Mouse (Mus musculus) cerebellum, adult 18-20 months (tissue): ENCODE measurements around the gene Cyp4b1.
"Not testable (repeated sequence)": the region's sequence is repeated elsewhere in the genome, so short reads cannot be mapped to it uniquely, and the experiment has no call there.

Experiments
- DNase-seq, 2 experiments: peaks; one replicate each; pipeline ENCODE4 v3.0.0; 2021

Cyp4b1 gene

GRCm38 (mm10) chr4:115647580-115647979 lies at the start of gene Cyp4b1:
Cyp4b1 (minus strand) TSS chr4:115647723.
- DNase-seq: no peak

- no peak for DNase-seq
Observed at GRCm38 (mm10) chr4:115686299-115686698, 38.8 kb upstream of the Cyp4b1 start.

- DNase-seq: no peak
Observed at GRCm38 (mm10) chr4:115659190-115659589, 11.7 kb upstream of the Cyp4b1 start.

- no peak for DNase-seq
Observed at GRCm38 (mm10) chr4:115657867-115658249, 10.3 kb upstream of the Cyp4b1 start.

- DNase-seq: no peak
Observed at GRCm38 (mm10) chr4:115657104-115657866, 9.8 kb upstream of the Cyp4b1 start.

- DNase-seq: not testable (repeated sequence)
Observed at GRCm38 (mm10) chr4:115656535-115656922, 9.0 kb upstream of the Cyp4b1 start.

GRCm38 (mm10) chr4:115655841-115656534 lies 8.5 kb upstream of the Cyp4b1 start:
- DNase-seq: not testable (repeated sequence)

GRCm38 (mm10) chr4:115650866-115651265 lies 3.3 kb upstream of the Cyp4b1 start:
- no peak for DNase-seq

GRCm38 (mm10) chr4:115649344-115649743 lies 1.8 kb upstream of the Cyp4b1 start:
- DNase-seq: no peak

- no peak for DNase-seq
Observed at GRCm38 (mm10) chr4:115648752-115649151, 1.2 kb upstream of the Cyp4b1 start.

GRCm38 (mm10) chr4:115645371-115645770 lies 2.2 kb downstream of the Cyp4b1 start:
- no peak for DNase-seq

- DNase-seq: no peak
Observed at GRCm38 (mm10) chr4:115642967-115643754, 4.4 kb downstream of the Cyp4b1 start.

- not testable (repeated sequence) for DNase-seq
Observed at GRCm38 (mm10) chr4:115625560-115625959, 22.0 kb downstream of the Cyp4b1 start.

- DNase-seq: no peak
Observed at GRCm38 (mm10) chr4:115614005-115614404, 33.5 kb downstream of the Cyp4b1 start.

- DNase-seq: not testable (repeated sequence)
Observed at GRCm38 (mm10) chr4:115600611-115601010, 46.9 kb downstream of the Cyp4b1 start, which contains the start of gene Cyp4a32. Cyp4a32 (plus strand) TSS chr4:115600969.

GRCm38 (mm10) chr4:115596824-115597336 lies 50.6 kb downstream of the Cyp4b1 start:
- no peak for DNase-seq

- no peak for DNase-seq
Observed at GRCm38 (mm10) chr4:115596357-115596756, 51.2 kb downstream of the Cyp4b1 start.

GRCm38 (mm10) chr4:115583036-115583435 lies 64.5 kb downstream of the Cyp4b1 start:
- no peak for DNase-seq

GRCm38 (mm10) chr4:115575776-115576175 lies 71.7 kb downstream of the Cyp4b1 start:
- DNase-seq: no peak

GRCm38 (mm10) chr4:115575255-115575654 lies 72.3 kb downstream of the Cyp4b1 start:
- DNase-seq: no peak
